Mouse (Mus musculus): Measurements from ENCODE around the gene Efcab3.
A peak's percentile ranks its signal among the peaks of the same experiment; 100 is the strongest.

Efcab3 gene

DNA sequence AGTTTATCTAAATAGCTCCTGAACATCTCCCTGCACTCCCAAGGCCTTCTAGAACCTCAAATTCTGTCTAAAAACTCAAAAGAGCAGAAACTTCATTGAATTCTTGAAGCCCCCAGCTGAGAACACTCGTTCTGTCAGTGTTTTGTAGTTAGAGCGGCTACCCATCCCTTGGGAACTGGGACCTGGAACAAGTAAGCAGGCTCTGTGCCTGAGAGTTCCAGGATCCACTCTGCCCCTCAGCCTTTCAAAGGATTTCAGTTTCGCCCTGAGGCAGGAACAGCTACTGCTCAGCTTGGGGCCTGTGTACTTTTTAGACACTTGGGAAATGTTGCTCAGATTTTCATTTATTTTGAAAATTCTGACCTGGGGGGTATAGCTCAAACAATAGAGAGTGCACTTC lies 83.2 kb downstream of the Efcab3 start, which contains the start of gene Gm10842:
Gene Gm10842 (plus strand): TSS at position 301 of the 400 bp plus-strand sequence.
- DNase-seq (ENCODE audit: low read depth, low spot score), result no peak

DNA sequence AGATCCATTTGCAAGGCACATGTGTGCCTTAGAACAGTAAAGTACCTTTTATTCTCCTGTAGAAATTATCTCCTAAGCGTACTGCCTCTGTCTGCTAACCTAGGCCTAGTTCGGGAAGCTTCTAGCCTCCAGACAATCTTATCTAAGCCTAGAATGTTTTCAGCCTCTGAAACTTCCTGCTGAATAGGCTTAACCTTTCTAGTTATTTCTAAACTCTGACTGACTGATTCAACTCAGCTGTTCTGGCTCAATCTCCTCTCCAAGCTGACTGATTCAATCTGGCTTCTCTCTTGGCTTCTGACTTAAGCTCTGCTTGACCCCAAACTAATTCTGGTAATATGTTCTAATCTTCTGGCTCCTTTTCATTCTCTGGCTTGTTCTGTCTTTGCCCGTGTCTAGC lies 86.0 kb downstream of the Efcab3 start:
- no peak for DNase-seq (ENCODE audit: low read depth, low spot score)

DNA sequence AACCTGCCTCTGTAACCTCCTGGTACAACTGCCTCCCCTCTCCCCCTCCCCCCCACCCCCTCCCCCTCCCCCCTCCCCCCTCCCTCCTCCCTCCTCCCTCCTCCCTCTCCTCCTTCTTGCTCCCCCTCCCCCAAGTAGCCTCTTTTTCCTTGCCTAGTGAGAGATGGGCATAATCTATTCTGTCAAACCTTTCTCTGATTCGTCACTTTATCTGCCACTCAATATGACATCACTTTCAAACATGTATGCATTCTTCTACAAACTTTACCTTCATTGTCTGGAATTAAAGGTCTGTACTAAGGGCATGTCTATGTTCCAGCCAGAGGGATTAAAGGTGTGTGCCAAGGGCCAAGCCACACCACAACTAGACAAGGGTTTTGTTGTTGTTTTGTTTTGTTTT lies 86.4 kb downstream of the Efcab3 start:
- peak; percentile 43 for DNase-seq (ENCODE audit: low read depth, low spot score)

DNA sequence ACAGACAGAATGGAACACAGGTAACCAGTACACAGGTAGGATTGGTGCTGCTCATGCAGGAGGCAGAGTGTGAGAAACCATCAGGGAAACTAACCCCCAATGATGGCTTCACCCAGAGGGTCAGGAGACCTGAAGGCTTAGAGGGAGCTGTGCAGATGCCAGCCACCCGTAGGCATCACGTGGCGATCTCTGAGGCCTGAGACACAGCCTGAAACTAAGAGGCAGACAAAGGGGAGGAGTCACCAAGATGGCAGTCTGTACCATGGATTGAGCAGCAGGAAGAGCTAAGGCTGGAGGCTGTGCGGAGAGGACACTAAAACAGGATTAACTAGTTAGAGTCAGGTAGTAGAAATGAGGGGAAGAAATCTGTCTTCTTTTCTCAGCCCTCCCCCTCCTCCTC lies 87.3 kb downstream of the Efcab3 start:
- peak; percentile 58 for DNase-seq (ENCODE audit: low read depth, low spot score)

DNA sequence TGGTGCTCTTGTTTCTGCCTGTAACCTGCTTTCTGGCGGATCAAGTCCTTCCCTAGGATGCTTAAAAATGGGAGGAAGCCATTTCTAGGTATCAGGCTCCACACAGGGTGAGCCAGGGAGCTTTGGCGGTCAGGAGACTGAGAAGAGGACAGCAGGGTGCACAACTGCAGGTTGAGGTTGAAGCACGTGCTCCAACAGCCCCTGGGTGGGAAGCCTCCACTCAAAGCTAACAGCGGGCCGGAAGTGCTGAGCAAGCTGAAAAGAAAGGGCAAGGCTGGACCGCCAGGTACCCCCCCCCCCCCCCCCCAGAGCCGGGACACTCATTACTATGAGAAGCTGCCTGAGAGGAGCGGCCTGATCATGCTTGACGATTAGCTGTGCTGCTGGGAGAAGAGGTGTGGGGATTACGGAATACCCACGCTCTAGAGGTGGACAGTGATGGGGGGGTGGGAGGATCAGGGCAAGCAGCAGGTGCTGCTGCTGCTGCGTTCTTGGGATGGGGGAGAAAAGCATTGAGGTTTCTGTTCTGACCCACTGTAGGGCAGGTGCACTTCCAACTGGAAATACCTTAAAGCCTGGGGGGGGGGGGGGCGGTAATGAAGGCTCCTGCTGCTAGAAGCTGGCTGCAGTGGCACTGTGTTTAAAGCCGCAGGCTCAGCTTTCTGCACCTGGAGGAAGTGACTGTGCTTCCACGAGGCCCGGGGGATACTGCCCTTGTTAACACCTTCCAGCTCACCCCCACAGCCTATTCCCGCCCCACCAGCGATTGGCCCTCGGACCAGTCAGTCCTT lies 88.0 kb downstream of the Efcab3 start:
- peak; percentile 58 for DNase-seq (ENCODE audit: low read depth, low spot score)

DNA sequence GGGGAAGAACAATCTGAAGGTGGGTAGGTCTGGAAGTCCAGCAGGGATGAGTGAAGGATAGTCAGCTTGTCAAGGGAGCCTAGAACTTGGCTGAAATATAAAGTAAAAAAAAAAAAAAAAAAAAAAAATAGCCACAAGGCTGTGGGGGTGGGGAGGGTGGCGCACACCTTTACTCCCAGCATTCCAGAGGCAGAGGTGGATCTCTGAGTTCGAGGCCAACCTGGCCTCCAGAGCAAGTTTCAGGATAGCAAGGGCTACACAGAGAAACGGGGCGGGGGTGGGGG lies 88.6 kb downstream of the Efcab3 start:
- DNase-seq (ENCODE audit: low read depth, low spot score), result no peak

DNA sequence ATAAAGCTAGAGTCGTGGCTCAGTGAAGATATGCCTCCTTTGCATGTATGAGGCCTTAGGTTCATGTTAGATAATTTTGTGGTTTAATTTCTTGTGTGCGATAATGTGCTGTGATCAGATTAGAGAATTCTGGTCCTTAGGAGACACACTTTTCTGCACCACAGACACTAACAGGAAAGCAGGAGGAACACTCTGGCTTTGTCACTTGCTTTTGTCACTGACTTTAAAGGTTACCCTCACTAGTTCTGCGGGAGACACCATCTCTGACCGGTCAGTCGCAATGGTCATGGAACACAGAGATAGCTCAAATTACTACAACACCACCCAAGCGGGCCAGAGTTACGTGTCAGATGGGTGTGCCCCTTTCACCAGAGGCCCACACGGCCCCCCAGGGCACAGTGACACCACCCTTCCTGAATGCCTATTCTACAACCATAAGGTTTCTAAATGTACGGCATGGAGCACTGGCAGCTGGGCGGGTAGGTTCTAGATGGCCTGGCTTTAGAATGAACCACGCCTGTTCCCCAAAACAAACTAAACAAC lies 89.0 kb downstream of the Efcab3 start:
- DNase-seq (ENCODE audit: low read depth, low spot score), result peak; percentile 27

DNA sequence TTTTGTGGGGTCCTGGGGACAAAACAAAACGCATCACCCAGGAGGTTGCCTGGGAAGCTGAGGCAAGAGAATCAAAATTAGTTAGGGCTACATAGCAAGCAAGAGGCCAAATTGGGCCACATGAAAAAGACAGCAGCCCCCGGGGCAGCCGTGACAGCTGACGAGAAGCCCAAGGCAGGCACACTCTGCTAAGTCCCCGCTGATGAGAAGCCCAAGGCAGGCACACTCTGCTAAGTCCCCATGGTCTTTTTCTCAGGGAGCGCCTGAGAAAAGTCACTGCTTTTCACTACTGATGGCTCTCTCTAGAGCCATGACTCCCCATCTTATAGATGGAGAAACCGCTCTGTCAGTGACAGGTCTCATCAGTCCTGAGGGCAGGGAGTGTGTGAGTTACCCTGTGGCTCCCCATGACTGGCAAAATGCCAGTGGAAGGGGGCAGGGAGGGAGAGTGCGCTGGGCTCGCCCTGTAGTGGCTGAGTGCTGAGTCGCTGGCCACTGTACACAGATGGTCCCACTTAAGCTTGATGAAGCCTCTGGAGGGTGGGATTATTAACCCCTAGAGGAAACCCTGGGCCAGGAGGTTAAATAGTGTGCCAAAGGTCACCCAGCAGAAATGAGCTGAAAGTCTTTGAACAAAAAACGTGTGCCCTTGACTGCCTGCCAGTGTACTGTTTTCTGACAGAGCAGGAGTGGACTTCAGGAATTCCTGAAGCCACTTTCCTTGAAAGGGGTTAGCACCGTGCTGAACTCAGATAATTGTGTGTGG lies 89.9 kb downstream of the Efcab3 start:
- DNase-seq (ENCODE audit: low read depth, low spot score), result no peak

DNA sequence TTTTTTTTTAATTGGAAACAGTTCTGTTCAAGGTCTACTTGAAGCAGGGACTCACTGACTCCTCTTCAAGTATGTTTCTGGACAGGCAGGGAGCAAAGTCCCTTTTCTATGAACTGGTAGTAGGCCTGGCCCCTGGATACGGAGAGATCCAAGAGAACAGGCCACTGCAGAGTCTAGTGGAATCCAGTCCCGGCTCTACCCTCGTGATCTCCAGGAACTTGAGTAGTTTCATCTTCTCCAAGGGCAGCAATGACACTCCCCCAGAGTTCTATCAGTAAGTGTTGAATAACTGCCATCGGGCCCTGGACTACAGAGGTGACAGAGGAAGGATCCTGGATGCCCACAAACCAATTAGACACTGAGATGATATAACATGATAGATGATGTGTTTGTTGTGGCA lies 92.5 kb downstream of the Efcab3 start:
- DNase-seq (ENCODE audit: low read depth, low spot score), result no peak

DNA sequence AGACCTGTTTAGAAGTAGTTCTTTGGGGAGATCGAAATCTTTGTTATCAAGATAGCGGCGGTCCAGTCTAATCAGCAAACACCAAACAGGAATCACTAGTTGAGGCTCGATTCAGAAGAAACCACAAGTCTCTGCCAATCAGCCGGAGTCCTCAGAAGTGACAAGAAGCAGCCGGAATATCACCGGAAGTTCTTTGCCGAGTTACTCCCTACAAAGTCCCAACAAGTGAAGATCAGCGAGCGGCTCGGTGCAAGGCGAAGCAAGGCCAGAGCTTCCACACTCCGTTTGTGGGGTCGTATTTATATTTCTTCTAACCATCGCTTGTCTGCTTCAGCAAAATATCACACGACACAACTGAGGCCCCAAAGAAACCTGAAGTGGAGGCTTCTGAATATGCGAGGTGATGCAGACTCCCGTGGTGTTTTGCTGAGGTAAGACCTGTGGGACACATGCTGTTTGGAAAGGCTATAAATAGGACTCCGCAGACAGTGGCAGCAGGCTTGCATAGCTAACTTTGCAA lies 93.4 kb downstream of the Efcab3 start:
- peak; percentile 46 for DNase-seq (ENCODE audit: low read depth, low spot score)

DNA sequence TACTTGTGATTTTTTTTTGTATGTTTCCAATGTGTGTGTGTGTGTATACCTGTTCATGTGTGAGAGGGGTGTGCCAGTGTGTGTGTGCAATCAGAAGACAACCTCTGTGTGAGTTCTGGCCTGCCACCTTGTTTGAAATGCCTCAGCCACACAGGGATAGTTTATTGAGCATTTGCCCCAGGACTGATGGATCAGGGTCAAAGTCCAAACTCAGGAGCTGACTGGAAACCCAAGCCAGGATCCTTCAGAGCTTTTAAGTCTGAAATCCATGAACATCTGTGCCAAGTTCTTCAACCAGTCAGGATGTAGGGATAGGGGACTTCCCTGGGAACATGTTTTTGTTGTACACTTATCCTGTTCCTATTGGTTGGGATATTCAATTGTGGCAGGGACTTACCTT lies 94.7 kb downstream of the Efcab3 start:
- no peak for DNase-seq (ENCODE audit: low read depth, low spot score)

DNA sequence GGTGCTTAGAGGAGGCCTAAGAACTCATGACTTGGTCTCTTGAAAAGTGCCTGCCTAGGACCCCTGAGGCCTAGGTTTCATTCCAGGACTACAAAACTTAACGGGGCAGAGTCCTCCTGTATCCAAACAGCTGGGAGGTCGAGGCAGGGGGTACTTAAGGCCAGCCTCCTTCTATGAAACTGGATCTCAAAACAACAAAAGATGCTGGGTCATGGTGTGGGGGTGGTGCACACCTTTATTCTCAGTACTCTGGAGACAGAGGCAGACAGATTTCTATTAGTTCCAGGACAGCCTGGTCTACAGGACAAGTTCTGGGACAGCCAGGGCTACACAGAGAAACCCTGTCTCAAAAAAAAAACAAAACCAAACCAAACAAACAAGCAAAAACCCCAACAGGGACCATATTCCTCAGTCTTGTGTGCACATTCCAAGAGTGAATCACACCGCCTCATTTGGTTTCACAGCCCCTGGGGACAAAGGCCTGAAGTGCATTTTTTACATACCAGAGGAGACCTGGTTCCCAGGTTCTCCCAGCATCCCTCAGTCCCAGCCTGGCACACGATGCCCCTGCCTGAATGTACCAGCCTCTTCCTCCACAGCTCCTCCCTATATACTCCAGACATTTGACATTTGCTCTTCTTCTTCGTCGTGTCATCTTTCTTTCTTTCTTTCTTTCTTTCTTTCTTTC lies 96.4 kb downstream of the Efcab3 start:
- DNase-seq (ENCODE audit: low read depth, low spot score), result peak; percentile 83

DNA sequence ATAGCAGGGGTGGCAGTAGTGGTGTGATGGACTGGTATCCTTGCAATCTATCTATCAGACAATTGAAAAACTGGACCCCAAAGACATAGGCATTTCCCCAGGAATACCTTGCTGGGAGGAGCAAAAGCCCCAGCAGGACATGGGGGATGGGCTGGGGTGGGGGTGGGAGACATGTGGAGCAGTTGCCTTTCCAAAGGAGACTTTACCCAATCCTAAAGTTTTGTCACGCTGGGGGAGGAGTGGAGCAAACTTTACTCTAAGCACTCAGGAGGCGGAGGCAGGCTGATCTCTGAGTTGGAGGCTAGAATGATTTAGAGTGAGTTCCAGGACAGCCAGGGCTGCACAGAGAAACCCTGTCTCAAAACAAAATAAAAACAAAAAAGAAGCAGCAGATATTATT lies 98.0 kb downstream of the Efcab3 start:
- DNase-seq (ENCODE audit: low read depth, low spot score), result no peak

DNA sequence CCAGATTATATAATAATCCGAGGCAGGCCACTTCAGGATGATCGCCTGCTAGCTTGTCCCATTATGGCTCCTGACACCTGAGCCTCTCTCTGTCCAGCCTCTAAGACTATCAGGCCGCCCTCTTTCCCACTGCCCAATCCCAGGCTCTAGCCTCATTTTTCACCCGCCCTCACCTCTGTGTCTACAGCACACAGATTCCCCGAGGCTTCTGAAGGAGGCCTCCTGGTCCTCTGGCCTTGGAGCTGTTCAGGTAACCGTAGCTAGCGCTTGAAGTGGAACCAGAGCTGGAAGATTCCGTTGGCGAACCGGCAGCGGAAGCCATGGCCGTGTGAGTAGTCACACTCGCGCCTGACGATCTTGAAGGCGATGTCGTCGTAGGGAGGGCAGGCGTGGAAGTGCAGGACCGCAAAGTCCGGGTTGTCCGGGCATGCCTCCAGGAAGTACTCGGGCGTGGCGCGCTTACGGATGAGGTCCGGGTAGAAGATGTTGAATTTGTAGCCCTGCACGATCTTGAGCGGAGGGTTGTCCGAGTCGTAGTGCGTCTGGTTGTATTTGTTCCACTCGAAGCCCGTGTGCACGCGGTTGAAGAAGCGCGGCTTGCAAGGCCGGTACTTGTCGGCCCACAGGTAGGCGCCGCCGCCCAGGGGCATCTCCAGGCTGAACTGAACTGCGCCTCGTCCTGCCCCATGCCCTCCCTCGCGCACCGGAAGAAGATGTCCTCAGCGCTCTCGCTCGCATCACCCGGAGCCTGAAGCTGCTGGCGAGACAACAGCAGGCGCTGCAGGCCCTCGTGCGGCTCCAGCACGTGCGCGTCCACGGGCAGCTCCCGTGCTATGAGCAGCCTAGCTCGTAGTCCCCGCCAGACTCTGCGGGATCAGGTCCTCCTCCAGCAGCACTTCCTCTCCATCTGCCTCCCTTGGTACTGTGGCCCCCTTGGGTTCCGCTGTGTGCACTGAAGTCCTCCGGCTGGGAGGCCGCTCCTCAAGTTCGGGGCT lies 101.4 kb downstream of the Efcab3 start:
- DNase-seq (ENCODE audit: low read depth, low spot score), result peak; percentile 79

DNA sequence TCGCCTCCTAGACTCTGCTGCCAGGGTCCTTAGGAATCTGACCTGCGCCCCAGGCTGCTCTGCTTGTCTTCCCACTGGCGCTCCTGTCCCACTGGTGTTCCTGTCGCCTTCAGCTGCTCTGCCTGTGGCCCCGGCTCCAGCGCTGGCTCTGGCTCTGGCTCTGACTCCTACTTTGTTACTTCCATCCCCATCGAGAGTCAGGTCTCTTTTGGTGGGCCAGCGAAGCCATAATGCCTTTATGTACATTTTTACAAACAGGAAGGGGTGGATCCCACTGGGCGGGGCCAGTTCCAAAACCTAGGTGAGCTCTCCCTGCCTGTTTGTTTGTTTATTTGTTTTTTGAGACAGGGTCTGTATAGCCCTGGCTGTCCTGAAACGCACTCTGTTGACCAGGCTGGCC lies 103.4 kb downstream of the Efcab3 start:
- DNase-seq (ENCODE audit: low read depth, low spot score), result peak; percentile 28
